Mouse (Mus musculus) spleen, adult 2 months (tissue): ENCODE results near the gene Efhd1. TPM values are rescaled to one million over a fixed set of nuclear protein-coding genes. Genes with fewer than 3 reads are reported as not detected.

Experiments used
- DNase-seq, 2 experiments: peaks; one replicate each; pipeline versions ENCODE4 v3.0.0 to v3.0.0-alpha.2; 2012 to 2021; ENCODE audit warnings: low spot score in 2 of 2, low read depth in 1 of 2
- H3K27ac ChIP-seq: fragments of 200-500 bp; 2 replicates; pipeline ENCODE4 v1.5.1; 2012; ENCODE audit warnings: low read length, inconsistent platforms; ENCODE audit not compliant: insufficient read depth
- H3K27me3 ChIP-seq: fragments of 200-500 bp; 2 replicates; pipeline ENCODE4 v1.6.1; 2012; ENCODE audit warnings: mild to moderate bottlenecking, moderate library complexity, low read length, inconsistent platforms; ENCODE audit not compliant: control insufficient read depth, insufficient read depth
- H3K36me3 ChIP-seq: fragments of 200-500 bp; 2 replicates; pipeline ENCODE4 v1.6.1; 2012; ENCODE audit warnings: mild to moderate bottlenecking, low read length, inconsistent platforms; ENCODE audit not compliant: control insufficient read depth, insufficient read depth
- H3K4me1 ChIP-seq: fragments of 200-500 bp; 2 replicates; pipeline ENCODE4 v1.6.1; 2011; ENCODE audit warnings: inconsistent platforms; ENCODE audit not compliant: control insufficient read depth, insufficient read depth, insufficient read length
- H3K4me3 ChIP-seq: fragments of 200-500 bp; 2 replicates; pipeline ENCODE4 v1.5.1; 2011; ENCODE audit warnings: mild to moderate bottlenecking, inconsistent platforms; ENCODE audit not compliant: insufficient read depth, insufficient read length; ENCODE audit errors: extremely low read depth
- CTCF ChIP-seq: fragments of 200-500 bp; IDR thresholded peaks from 2 replicates; pipeline ENCODE4 v1.5.1; 2011; ENCODE audit warnings: mild to moderate bottlenecking, inconsistent platforms; ENCODE audit not compliant: insufficient read depth, insufficient read length, insufficient replicate concordance; ENCODE audit errors: extremely low read depth
- POLR2A ChIP-seq: fragments of 200-500 bp; IDR thresholded peaks from 2 replicates; pipeline ENCODE4 v1.6.1; 2011; ENCODE audit warnings: low read depth, low read length, inconsistent platforms
- WGBS: fragments of 180-500 bp; shearing (Covaris S2); methylation state at CpG from one replicate; pipeline ENCODE4 v1.1.7; 2018; 5-methylcytosine and 5-hydroxymethylcytosine counted together
- polyA plus RNA-seq: library from polyadenylated mRNA; depleted of rRNA; stranded (reverse); fragments of >200 nt; gene quantifications from 2 replicates; pipeline ENCODE4 v1.2.3, GENCODE M21; 2012

The Efhd1 gene
- polyA plus RNA-seq, 1 experiment, result 26.0 TPM

DNA sequence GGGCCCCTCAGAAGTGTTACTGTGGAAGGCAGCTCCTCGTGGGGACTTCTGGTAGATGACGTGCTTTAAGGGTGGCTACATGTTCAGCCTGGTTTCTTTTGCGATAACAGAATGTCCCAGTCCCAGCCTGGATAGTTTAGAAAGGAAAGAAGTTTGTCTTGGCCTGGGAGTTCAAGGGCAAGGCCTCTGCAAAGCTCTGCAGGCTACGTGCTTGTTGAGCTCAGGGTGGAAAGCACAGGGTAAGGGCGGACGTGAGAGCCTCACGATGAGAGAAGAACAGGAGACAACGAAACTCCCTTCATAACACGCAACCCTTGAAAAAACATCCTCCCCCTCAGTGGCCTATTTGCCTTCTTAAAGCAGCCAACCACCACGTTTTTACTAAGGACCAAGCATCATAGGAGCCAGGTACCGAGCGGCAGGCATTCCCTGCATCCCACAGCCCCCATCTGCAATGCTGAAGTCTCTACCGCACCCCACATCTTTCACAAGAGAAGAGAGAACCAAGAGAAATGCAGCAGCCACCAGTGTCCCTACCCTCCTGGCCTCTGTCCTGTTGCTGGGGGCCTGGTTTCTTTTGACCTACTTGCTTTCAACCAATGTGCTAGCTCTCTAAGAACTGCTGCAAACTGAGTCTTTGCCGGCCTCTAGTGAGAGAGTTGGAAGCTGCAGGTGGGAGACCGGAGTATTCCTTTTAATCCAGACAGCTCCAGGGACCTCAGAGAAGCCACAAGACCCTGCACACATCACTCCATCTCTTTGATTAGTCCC lies 28.4 kb downstream of the Efhd1 start:
- 78% methylated on average over 15 of the region's 15 CpGs for WGBS
- TF ChIP-seq POLR2A (no peak), CTCF (no peak)
- Histone ChIP-seq H3K27ac (no peak overlapping the region), H3K4me3 (no peak overlapping the region), H3K36me3 (no peaks in the 10 kb centered on the region), H3K4me1 (no peaks in the 10 kb centered on the region), H3K27me3 (no peaks in the 10 kb centered on the region)
- no peak for DNase-seq

DNA sequence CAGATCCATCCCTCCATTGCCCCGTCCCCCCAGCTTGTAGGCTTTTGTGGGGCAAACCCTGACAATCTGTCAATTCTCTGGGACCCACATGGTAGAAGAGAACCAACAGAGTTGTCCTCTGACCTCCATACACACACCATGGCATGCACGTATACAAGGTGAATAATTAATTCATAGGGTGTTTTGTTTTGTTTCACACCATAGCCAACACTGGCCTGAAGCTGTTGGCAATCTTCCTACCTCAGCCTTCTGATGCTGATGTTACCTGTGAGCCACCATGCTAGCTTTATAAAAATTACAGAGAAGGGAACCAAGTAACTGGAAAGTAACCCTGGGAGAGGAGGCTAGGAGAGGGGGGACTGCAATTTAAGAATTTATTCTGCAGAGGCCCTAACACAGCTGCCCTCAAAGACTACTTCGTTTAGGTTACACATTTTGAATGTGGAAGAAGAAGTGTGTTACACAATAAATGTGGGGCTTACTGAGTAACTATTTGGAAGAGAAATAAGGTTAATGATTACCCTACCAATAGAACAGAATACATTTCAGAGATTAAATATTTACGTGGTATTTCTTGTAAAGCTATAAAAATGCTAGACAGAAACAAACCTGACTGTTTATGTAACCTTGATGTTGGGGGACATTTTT lies 30.0 kb downstream of the Efhd1 start:
- Histone ChIP-seq H3K36me3 (no peaks in the 10 kb centered on the region), H3K27ac (no peak overlapping the region), H3K4me1 (no peaks in the 10 kb centered on the region), H3K27me3 (no peaks in the 10 kb centered on the region), H3K4me3 (no peak overlapping the region)
- DNase-seq, result no peak
- 85% methylated on average over 4 of the region's 4 CpGs for WGBS
- no peak for TF ChIP-seq POLR2A
- TF ChIP-seq CTCF, result no peak

DNA sequence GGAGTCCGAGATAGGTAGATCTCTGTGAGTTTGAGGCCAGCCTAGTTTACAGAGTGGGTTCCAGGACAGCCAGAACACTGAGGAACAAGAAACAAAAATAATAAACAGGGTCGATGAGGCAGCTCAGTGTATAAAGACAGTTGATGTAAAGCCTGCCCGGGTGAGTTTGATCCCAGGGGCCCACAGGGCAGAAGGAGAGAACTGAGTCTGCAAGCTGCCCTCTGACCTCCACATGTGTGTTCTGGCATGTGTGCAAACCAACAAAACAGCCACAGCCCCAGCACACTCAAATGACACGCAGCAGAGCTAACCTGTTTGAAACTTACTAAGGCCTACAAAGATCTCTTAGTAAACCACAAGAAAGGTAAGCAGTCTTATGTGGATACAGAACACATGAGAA lies 30.8 kb downstream of the Efhd1 start:
- H3K4me3 ChIP-seq, result no peak overlapping the region
- TF ChIP-seq POLR2A (no peak), CTCF (no peak)
- H3K27me3 ChIP-seq, result no peaks in the 10 kb centered on the region
- no peak for DNase-seq
- H3K4me1 ChIP-seq, result no peaks in the 10 kb centered on the region
- no peaks in the 10 kb centered on the region for H3K36me3 ChIP-seq
- no peak overlapping the region for H3K27ac ChIP-seq
- WGBS, result 76% methylated on average over 4 of the region's 4 CpGs

DNA sequence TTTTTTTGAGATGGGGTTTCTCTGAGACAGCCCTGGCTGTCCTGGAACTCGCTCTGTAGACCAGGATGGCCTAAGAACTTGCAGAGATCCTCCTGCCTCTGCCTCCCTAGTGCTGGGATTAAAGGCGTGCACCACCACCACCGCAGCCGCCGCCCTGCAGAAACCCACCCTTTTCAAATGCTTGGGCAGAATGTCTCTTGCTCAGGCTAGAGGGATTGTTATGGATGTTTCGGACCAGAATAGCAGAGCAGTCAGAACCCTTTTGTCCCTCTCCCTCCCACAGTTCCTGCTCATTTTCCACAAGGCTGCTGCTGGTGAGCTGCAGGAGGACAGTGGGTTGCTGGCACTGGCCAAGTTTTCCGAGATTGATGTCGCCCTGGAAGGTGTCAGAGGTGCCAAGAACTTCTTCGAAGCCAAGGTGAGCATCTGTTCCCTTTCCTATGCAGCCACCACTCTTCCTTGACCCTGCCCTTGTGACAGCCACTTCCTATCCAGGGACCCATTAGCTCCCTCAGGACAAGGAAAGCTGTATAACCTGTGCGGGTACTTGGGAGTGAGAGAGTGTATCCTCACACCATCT lies 33.3 kb downstream of the Efhd1 start:
- H3K4me1 ChIP-seq, result no peaks in the 10 kb centered on the region
- H3K27me3 ChIP-seq, result no peaks in the 10 kb centered on the region
- TF ChIP-seq POLR2A (no peak), CTCF (no peak)
- DNase-seq, result no peak
- H3K4me3 ChIP-seq, result no peak overlapping the region
- WGBS, result 87% methylated on average over 10 of the region's 10 CpGs
- H3K36me3 ChIP-seq, result no peaks in the 10 kb centered on the region
- H3K27ac ChIP-seq, result no peak overlapping the region

DNA sequence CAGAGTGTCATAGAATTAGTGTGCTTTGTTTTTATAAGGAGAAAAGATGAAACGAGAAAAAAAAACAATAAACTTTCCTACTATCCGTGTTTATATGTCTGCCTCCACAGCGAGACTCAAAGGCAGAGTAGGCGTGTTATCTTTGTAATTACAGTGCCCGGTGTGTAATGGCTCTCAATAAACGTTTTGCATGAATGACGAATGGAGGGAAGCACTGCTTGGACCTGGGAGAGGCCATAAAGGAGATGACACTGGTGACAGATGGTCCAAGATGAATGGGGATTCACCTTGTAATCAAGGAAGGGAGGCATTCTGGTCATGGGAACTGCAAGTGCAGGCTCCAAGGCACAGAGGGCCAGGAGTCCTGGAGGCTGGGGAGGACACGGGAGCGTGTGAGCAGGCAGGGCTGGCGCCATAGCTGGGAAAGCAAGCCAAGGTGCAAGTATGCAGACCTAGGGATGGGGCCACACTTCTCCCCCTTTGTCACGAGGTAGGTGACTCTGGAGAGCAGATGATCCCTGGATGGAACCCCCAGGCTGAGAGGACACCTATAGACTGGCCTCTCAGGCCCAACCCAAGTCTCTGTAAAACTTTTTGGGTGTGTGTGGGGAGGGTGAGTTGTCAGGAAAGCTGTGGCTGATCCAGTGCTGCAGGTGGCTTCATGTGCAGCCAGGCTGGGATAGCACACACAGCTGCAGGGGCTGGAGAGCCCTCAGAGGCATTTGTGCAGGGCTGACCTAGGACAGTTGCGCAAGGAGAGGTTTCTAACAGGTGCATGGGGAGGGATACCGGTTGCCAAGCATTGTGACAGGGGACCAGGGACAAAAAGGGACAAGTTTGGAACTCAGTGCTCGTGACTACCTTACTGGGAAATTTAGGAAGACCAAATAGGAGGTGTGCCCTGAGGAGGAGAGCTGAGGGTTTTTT lies 36.5 kb downstream of the Efhd1 start:
- 81% methylated on average over 14 of the region's 14 CpGs for WGBS
- DNase-seq, result no peak
- TF ChIP-seq POLR2A, result no peak
- no peak for TF ChIP-seq CTCF
- H3K4me3 ChIP-seq, result no peak overlapping the region
- H3K27ac ChIP-seq, result no peak overlapping the region
- H3K27me3 ChIP-seq, result no peaks in the 10 kb centered on the region
- no peaks in the 10 kb centered on the region for H3K4me1 ChIP-seq
- H3K36me3 ChIP-seq, result no peaks in the 10 kb centered on the region

DNA sequence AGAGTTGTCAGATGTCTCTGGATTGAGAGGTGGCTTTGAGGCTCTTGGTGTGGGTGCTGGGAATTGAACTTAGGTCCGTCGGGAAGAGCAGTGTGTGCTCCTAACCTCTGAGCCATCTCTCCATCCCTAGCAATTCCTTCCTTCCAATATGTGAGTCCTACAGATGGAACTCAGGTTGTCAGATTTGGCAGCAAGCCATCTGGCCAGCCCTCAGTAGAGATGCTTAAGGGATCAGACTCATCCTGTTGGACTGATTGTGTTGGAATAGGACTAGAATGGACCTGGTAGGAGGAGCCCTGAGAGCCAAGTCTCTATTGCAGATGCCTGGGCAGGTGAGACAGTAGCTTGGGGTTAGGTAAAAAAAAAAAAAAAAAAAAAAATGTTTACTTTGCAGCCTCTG lies 37.8 kb downstream of the Efhd1 start:
- no peak overlapping the region for H3K4me3 ChIP-seq
- TF ChIP-seq CTCF (no peak), POLR2A (no peak)
- H3K36me3 ChIP-seq, result no peaks in the 10 kb centered on the region
- H3K27ac ChIP-seq, result no peak overlapping the region
- 86% methylated on average over 2 of the region's 2 CpGs for WGBS
- no peak for DNase-seq
- H3K27me3 ChIP-seq, result no peaks in the 10 kb centered on the region
- H3K4me1 ChIP-seq, result no peaks in the 10 kb centered on the region
